Mouse (Mus musculus) kidney, embryonic 14.5 days (tissue): ENCODE measurements around the gene Glt8d2. TPM values are rescaled to one million over a fixed set of nuclear protein-coding genes. Genes with fewer than 3 reads are reported as not detected.

Source experiments
- ATAC-seq: fragments of 200-750 bp; cut with Nextera tagmentation; 2 replicates; pipeline ENCODE4 v1.8.0; 2017; ENCODE audit warnings: moderate number of reproducible peaks, mild to moderate bottlenecking, moderate TSS enrichment, moderate library complexity; ENCODE audit not compliant: low FRiP score, low TSS enrichment
- H3K27ac ChIP-seq: fragments of 300-500 bp; sonication (generic); 2 replicates; pipeline ENCODE4 v1.5.1; 2014; ENCODE audit warnings: low read depth, mild to moderate bottlenecking, low read length, moderate library complexity, mixed read lengths
- H3K27me3 ChIP-seq: fragments of 300-500 bp; sonication (generic); 2 replicates; pipeline ENCODE4 v1.6.1; 2014; ENCODE audit warnings: mild to moderate bottlenecking, low read length; ENCODE audit not compliant: control insufficient read depth, insufficient read depth
- H3K36me3 ChIP-seq: fragments of 300-500 bp; sonication (generic); 2 replicates; pipeline ENCODE4 v1.6.1; 2014; ENCODE audit warnings: low read length, mixed read lengths; ENCODE audit not compliant: control insufficient read depth, insufficient read depth
- H3K4me1 ChIP-seq: fragments of 300-500 bp; sonication (generic); 2 replicates; pipeline ENCODE4 v1.6.1; 2014; ENCODE audit warnings: low read length, mixed read lengths; ENCODE audit not compliant: control insufficient read depth, insufficient read depth
- H3K4me2 ChIP-seq: fragments of 300-500 bp; sonication (generic); replicated peaks from 2 replicates; pipeline ENCODE4 v1.6.1; 2014; ENCODE audit warnings: low read depth, mild to moderate bottlenecking, low read length
- H3K4me3 ChIP-seq: fragments of 300-500 bp; sonication (generic); 2 replicates; pipeline ENCODE4 v1.5.1; 2014; ENCODE audit warnings: mild to moderate bottlenecking, low read length
- H3K9ac ChIP-seq: fragments of 300-500 bp; sonication (generic); 2 replicates; pipeline ENCODE4 v1.6.1; 2014; ENCODE audit warnings: low read depth, mild to moderate bottlenecking, low read length, moderate library complexity
- H3K9me3 ChIP-seq: fragments of 300-500 bp; sonication (generic); 2 replicates; pipeline ENCODE4 v1.6.1; 2016; ENCODE audit warnings: low read length; ENCODE audit not compliant: control insufficient read depth
- WGBS: fragments of 180-500 bp; shearing (Covaris S2); extraction: QIAGEN DNeasy Blood & Tissue Kit; methylation state at CpG from one replicate; pipeline ENCODE4 v1.1.7; 2014; 5-methylcytosine and 5-hydroxymethylcytosine counted together
- polyA plus RNA-seq: library from polyadenylated mRNA; unstranded; fragments of >200 nt; fragmentation: Nextera tagmentation; extraction: Ambion mirVana; gene quantifications from 2 replicates; pipeline ENCODE4 v1.2.1, GENCODE M21; 2014

Gene Glt8d2
- polyA plus RNA-seq, 1 experiment from 2014 or later: 4.0 TPM

DNA sequence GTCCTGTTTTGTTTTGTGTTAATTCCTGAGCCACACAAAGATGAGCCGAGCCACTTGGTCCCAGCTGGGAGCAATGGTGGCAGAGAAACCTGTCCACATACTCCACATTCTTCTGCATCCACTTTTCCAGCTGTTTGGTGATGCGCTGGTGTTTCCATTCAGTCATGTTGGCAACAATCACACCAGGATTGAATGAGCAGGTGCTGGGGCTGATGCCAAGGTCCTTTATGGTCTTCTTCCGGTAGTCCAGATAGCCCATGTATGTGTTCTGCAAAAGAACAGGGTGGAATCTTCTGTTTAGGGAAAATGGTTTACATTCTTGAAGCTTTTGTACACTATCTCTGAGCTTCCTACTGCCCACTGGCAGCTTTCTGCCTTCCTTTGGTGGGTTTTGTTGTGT lies 35.9 kb downstream of the Glt8d2 start:
- no peak overlapping the region for H3K4me3 ChIP-seq

DNA sequence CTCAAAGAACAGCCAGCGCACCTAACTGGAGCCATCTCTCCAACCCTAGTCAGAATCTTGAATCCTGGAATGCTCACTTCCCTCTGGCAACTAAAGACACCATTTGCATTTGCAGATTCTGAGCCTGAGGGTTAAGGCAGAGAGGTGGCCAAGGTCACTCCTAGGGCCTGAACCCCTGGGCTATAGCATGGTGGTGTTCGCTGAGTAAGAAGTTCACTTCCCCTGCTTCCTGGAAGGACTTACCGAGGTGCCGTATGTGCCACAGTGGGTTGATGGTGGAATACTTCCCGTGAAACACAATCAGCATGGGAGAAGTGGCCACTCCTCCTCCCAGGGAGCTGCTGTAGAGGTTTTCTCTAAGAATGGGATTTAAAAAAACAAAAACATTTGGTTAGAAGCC lies 37.8 kb downstream of the Glt8d2 start:
- no peaks in the 10 kb centered on the region for H3K27me3 ChIP-seq
- no peaks in the 10 kb centered on the region for H3K4me1 ChIP-seq
- ATAC-seq: no peak
- H3K4me3 ChIP-seq: no peak overlapping the region
- H3K4me2 ChIP-seq: no peak overlapping the region
- H3K9me3 ChIP-seq: no peaks in the 10 kb centered on the region
- no peak overlapping the region for H3K27ac ChIP-seq
- H3K36me3 ChIP-seq: peaks cover 18% of the 10 kb centered on the region
- no peak overlapping the region for H3K9ac ChIP-seq
- 67% methylated on average over 5 of the region's 5 CpGs for WGBS

More for the DNA sequence above, 35.9 kb downstream of the Glt8d2 start:
- no peak overlapping the region for H3K27ac ChIP-seq
- no peak overlapping the region for H3K9ac ChIP-seq
- peaks cover 11% of the 10 kb centered on the region for H3K36me3 ChIP-seq
- no peak for ATAC-seq
- no peak overlapping the region for H3K4me2 ChIP-seq
- H3K27me3 ChIP-seq: no peaks in the 10 kb centered on the region
- WGBS: 83% methylated on average over 3 of the region's 3 CpGs
- no peaks in the 10 kb centered on the region for H3K9me3 ChIP-seq
- no peaks in the 10 kb centered on the region for H3K4me1 ChIP-seq

DNA sequence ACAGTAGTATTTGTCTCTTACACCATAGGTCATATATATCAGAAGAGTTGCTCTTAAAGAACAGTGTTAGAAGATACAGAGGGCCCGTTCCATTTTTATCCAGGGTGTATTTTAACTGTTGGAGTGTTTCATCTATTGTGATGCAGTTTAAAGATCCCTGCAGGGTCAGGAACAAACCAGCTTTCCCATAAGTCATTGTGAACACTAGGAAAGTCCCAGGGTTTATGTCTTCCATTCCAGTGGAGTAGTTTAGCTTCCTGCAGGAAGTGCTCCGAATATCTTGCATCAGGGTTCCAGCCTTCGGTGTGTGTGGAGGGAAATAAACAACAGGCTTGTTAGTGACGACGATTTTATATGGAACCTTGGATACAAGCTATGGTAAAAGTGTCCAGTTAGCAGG lies 39.2 kb downstream of the Glt8d2 start:
- no peak overlapping the region for H3K4me3 ChIP-seq
- no peaks in the 10 kb centered on the region for H3K4me1 ChIP-seq
- no peak overlapping the region for H3K9ac ChIP-seq
- no peak for ATAC-seq
- no peaks in the 10 kb centered on the region for H3K27me3 ChIP-seq
- H3K36me3 ChIP-seq: peaks cover 32% of the 10 kb centered on the region
- WGBS: 84% methylated on average over 5 of the region's 5 CpGs
- no peaks in the 10 kb centered on the region for H3K9me3 ChIP-seq
- H3K27ac ChIP-seq: no peak overlapping the region
- H3K4me2 ChIP-seq: no peak overlapping the region

DNA sequence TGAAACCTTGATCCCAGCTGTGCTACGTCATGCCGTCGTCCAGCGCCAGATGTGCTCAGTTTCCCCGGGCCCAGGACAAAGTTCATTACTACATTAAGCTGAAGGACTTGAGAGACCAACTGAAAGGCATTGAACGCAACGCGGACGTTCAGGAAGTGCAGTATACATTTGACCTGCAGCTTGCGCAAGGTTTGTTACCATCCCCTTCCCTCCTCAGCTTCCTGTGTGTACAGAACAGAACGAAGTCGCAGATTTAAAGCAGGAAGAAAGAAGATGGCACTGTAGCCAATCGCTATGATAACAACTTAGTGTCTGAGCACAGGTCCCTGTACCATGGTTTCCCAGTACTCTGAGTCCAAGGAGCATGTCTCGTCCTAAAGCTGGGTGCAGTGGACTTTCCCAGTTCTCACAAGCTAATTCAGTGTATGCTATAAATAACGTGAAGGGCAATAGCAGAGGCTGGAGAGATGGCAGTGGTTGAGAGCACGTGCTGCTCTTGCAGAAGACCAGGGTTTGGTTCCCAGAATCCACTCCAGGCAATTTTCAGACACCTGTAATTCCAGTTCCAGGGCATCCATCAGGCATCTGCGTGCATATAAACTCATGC lies 43.1 kb downstream of the Glt8d2 start:
- H3K4me3 ChIP-seq: no peak overlapping the region
- no peaks in the 10 kb centered on the region for H3K27me3 ChIP-seq
- no peak overlapping the region for H3K4me2 ChIP-seq
- H3K9me3 ChIP-seq: no peaks in the 10 kb centered on the region
- no peak overlapping the region for H3K27ac ChIP-seq
- 77% methylated on average over 17 of the region's 17 CpGs for WGBS
- no peak overlapping the region for H3K9ac ChIP-seq
- H3K4me1 ChIP-seq: no peaks in the 10 kb centered on the region
- ATAC-seq: no peak
- peaks cover 68% of the 10 kb centered on the region for H3K36me3 ChIP-seq

DNA sequence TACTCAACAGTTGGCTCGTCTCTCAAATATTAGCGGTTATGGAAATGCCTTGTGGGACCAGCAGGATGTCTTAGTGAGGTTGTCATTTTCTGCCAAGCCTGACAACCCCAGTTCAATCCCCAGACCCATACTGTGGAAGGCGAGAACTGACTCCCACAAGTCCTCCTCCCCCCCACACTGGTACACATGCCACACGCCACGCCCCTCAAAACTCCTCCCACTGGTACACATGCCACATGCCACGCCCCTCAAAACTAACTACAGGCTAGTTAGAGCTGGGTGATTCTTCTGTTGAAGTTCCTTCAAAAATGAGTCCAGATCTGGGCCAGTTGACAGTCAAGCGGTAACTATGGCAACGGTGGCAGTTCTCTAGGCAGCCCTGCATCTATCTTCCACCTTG lies 44.4 kb downstream of the Glt8d2 start:
- H3K4me1 ChIP-seq: no peaks in the 10 kb centered on the region
- H3K27me3 ChIP-seq: no peaks in the 10 kb centered on the region
- H3K27ac ChIP-seq: no peak overlapping the region
- H3K4me3 ChIP-seq: no peak overlapping the region
- no peaks in the 10 kb centered on the region for H3K9me3 ChIP-seq
- H3K9ac ChIP-seq: no peak overlapping the region
- ATAC-seq: 0 out of 2 replicates have a peak, but pooled peaks have one; percentile 32
- H3K4me2 ChIP-seq: no peak overlapping the region
- peaks cover 80% of the 10 kb centered on the region for H3K36me3 ChIP-seq
- WGBS: 91% methylated on average over 8 of the region's 8 CpGs

DNA sequence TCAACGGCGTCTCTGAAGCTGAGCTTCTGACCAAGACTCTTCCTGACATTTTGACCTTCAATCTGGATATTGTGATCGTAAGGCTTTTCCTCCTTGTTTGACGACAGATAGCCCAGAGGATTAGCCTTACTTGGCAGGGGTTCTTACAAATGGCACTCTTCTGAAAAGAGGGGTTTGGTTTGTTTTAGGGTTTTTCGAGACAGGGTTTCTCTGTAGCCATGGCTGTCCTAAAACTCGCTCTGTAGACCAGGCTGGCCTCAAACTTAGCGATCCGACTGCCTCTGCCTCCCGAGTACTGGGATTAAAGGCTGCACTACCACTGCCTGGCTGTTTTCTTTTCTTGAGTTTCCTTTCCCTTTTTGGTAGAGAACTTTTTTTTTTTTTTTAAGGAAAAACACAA lies 49.0 kb downstream of the Glt8d2 start:
- H3K27me3 ChIP-seq: no peaks in the 10 kb centered on the region
- H3K4me3 ChIP-seq: no peak overlapping the region
- H3K27ac ChIP-seq: no peak overlapping the region
- no peak overlapping the region for H3K4me2 ChIP-seq
- H3K36me3 ChIP-seq: peaks cover 89% of the 10 kb centered on the region
- no peak for ATAC-seq
- no peaks in the 10 kb centered on the region for H3K4me1 ChIP-seq
- no peak overlapping the region for H3K9ac ChIP-seq
- no peaks in the 10 kb centered on the region for H3K9me3 ChIP-seq
- 96% methylated on average over 9 of the region's 9 CpGs for WGBS

DNA sequence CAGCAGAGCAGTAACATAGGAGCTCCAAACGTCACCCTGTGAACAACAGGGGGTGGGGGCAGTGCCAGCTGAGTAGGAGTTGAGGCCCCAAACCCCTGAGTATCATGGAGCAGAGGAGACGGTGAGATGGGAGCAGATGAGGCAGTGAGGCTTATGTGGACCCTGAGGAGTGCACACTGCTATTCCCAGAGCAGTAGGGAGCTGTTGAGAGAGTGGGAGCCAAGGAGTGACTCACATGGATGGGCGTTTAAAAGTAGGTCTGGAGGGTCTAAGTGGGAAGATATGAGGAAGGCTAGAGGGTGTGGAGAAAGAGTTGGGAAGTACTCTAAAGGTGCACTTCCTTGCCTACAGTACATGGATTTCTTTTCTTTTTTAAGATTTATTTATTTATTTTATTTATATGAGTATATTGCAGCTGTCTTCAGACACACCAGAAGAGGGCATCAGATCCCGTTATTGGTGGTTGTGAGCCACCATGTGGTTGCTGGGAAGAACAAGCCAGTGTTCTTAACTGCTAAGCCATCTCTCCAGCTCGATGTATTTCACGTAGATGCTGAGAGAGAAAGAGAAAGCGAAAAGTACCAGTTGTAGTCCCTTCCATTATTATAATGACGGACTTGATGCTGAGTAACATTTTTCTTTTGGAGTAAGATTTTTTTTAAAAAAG lies 51.3 kb downstream of the Glt8d2 start:
- Histone ChIP-seq H3K9me3 (no peaks in the 10 kb centered on the region), H3K9ac (no peak overlapping the region), H3K27me3 (no peaks in the 10 kb centered on the region), H3K27ac (no peak overlapping the region), H3K4me3 (no peak overlapping the region), H3K4me1 (no peaks in the 10 kb centered on the region), H3K36me3 (peaks cover 69% of the 10 kb centered on the region), H3K4me2 (no peak overlapping the region)
- WGBS: 87% methylated on average over 8 of the region's 8 CpGs
- ATAC-seq: no peak

DNA sequence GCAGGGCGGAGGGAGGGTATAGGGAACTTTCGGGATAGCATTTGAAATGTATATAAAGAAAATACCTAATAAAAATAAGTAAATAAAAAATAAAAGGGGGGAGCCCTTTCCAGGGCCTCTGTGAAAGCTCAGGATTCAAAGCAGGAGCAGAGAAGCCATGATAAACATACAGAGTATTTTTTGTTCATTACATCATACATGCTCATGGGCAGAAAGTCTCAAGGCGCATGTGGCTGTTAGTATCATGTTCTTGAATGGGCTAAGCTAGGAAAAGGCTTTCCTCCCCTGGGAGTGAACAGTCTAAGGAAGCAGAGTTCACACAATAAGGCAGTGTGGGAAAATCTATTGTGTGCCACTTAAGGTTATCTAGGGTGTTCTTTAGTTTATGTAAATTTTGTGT lies 54.1 kb downstream of the Glt8d2 start:
- H3K4me3 ChIP-seq: no peak overlapping the region
- H3K4me1 ChIP-seq: peaks cover 5% of the 10 kb centered on the region
- no peaks in the 10 kb centered on the region for H3K9me3 ChIP-seq
- WGBS: 89% methylated on average over 3 of the region's 3 CpGs
- peaks cover 49% of the 10 kb centered on the region for H3K36me3 ChIP-seq
- no peak for ATAC-seq
- no peak overlapping the region for H3K9ac ChIP-seq
- no peak overlapping the region for H3K4me2 ChIP-seq
- no peaks in the 10 kb centered on the region for H3K27me3 ChIP-seq
- no peak overlapping the region for H3K27ac ChIP-seq

DNA sequence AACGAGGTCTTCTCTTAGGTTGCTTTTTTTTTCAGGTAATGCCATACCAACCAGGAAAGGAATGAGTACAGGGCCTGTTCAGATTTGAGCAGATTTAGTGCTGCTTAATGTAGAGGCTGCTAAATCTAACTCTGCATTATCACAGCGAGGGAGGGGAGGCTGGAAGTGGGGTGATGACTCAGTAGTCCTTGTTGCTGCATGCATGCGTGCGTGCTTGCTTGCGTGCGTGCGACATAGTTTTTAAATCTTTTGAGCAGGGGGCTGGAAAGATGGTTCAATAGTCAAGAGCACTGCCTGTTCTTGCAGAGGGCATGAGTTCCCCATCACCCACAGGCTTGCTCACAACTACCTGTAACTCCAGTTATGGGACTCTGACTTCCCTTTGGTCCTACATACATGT lies 56.1 kb downstream of the Glt8d2 start:
- H3K9ac ChIP-seq: no peak overlapping the region
- no peak for ATAC-seq
- no peaks in the 10 kb centered on the region for H3K27me3 ChIP-seq
- no peak overlapping the region for H3K27ac ChIP-seq
- no peak overlapping the region for H3K4me2 ChIP-seq
- no peak overlapping the region for H3K4me3 ChIP-seq
- H3K4me1 ChIP-seq: peaks cover 14% of the 10 kb centered on the region
- H3K36me3 ChIP-seq: peaks cover 29% of the 10 kb centered on the region
- H3K9me3 ChIP-seq: no peaks in the 10 kb centered on the region
- WGBS: 98% methylated on average over 7 of the region's 7 CpGs
